Mouse (Mus musculus) ES-Bruce4 (cell line): Measurements from ENCODE around the gene Cltrn. TPM values are rescaled to one million over a fixed set of nuclear protein-coding genes. Genes with fewer than 3 reads are reported as not detected.

Source experiments
- H3K27ac ChIP-seq: 2 replicates; pipeline ENCODE4 v1.5.1; 2012; ENCODE audit warnings: low read length, inconsistent platforms; ENCODE audit not compliant: insufficient read depth
- H3K27me3 ChIP-seq: 2 replicates; pipeline ENCODE4 v1.6.1; 2012; ENCODE audit warnings: mild to moderate bottlenecking, low read length, inconsistent platforms; ENCODE audit not compliant: control insufficient read depth, poor library complexity, insufficient read depth, severe bottlenecking
- H3K36me3 ChIP-seq: 2 replicates; pipeline ENCODE4 v1.6.1; 2012; ENCODE audit warnings: inconsistent platforms, mild to moderate bottlenecking, low read length, moderate library complexity; ENCODE audit not compliant: control insufficient read depth, poor library complexity, insufficient read depth, severe bottlenecking
- H3K4me1 ChIP-seq: one replicate; pipeline ENCODE4 v1.8.1; 2011; ENCODE audit warnings: low read length; ENCODE audit not compliant: control insufficient read depth, insufficient read depth
- H3K4me3 ChIP-seq: 2 replicates; pipeline ENCODE4 v1.5.1; 2011; ENCODE audit warnings: low read depth, mild to moderate bottlenecking, low read length
- H3K9ac ChIP-seq: 2 replicates; pipeline ENCODE4 v1.6.1; 2012; ENCODE audit warnings: low read depth, mild to moderate bottlenecking, inconsistent platforms; ENCODE audit not compliant: poor library complexity, severe bottlenecking
- H3K9me3 ChIP-seq: replicated peaks from 2 replicates; pipeline ENCODE4 v1.6.1; 2012; ENCODE audit warnings: mild to moderate bottlenecking, low read length, inconsistent platforms; ENCODE audit not compliant: control insufficient read depth, poor library complexity, insufficient read depth, severe bottlenecking
- CTCF ChIP-seq: IDR thresholded peaks from one replicate; pipeline ENCODE4 v1.8.1; 2011; ENCODE audit warnings: low read depth, low read length
- EP300 ChIP-seq: IDR thresholded peaks from 2 replicates; pipeline ENCODE4 v1.6.1; 2011; ENCODE audit warnings: low read depth, low read length; ENCODE audit not compliant: insufficient read depth
- POLR2A ChIP-seq: IDR thresholded peaks from one replicate; pipeline ENCODE4 v1.8.1; 2011; ENCODE audit warnings: low read length; ENCODE audit not compliant: insufficient read depth
- polyA plus RNA-seq: library from polyadenylated mRNA; stranded (reverse); fragments of >200 nt; gene quantifications from 2 replicates; pipeline ENCODE4 v1.2.4, GENCODE M21; 2011; ENCODE audit warnings: low read depth; ENCODE audit not compliant: missing spikeins, insufficient read depth, insufficient read length

Gene Cltrn
- polyA plus RNA-seq, 1 experiment, result not detected

DNA sequence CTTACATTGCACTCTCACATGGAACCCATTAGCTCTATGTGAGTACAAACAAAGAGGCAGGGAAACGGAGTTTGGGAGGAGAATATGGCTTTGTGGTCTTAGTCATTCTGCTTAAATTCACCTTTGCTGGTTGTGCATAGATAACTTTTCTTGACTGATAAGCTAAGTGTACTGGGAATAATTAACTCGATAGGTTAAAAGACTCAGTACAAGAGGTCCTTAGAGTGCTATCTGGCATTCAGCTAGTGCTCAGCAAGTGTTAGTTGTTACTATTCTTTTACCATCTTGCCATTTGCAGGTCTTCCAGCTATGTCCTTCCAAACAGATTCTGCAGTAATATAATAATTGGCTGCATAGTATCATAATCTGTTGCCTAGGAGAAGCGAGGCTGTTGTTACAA, 22.5 kb downstream of the Cltrn start:
- no peak overlapping the region for H3K9ac ChIP-seq

DNA sequence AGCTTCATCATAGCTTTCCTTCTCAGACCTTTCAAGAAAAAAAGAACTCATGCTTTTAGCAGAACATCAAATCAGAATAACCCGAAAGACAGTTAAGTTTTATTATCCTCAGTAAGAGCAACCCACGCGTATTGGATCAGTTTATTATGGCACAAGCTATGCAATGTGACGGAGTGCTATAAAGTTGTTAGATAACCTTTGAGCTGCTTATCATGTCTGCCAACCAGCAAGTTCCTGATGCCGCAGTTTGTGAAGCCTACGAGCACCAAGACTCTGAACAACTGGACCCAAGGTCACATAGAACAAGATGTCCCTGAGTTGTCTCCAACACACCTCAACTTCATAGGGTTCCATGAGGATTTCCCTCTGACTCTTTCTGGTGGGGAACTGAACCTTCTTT, 25.1 kb downstream of the Cltrn start:
- H3K27me3 ChIP-seq, result no peaks in the 10 kb centered on the region
- H3K9me3 ChIP-seq, result no peaks in the 10 kb centered on the region
- no peaks in the 10 kb centered on the region for H3K36me3 ChIP-seq
- no peak overlapping the region for H3K27ac ChIP-seq
- H3K4me3 ChIP-seq, result no peak overlapping the region
- H3K4me1 ChIP-seq, result no peaks in the 10 kb centered on the region
- TF ChIP-seq POLR2A, result no peak
- TF ChIP-seq EP300, result no peak
- no peak for TF ChIP-seq CTCF
- no peak overlapping the region for H3K9ac ChIP-seq

More for the DNA sequence above, 22.5 kb downstream of the Cltrn start:
- Histone ChIP-seq H3K9me3 (no peaks in the 10 kb centered on the region), H3K4me1 (no peaks in the 10 kb centered on the region), H3K36me3 (no peaks in the 10 kb centered on the region), H3K4me3 (no peak overlapping the region), H3K27ac (no peak overlapping the region), H3K27me3 (no peaks in the 10 kb centered on the region)
- no peak for TF ChIP-seq POLR2A
- no peak for TF ChIP-seq CTCF
- no peak for TF ChIP-seq EP300

DNA sequence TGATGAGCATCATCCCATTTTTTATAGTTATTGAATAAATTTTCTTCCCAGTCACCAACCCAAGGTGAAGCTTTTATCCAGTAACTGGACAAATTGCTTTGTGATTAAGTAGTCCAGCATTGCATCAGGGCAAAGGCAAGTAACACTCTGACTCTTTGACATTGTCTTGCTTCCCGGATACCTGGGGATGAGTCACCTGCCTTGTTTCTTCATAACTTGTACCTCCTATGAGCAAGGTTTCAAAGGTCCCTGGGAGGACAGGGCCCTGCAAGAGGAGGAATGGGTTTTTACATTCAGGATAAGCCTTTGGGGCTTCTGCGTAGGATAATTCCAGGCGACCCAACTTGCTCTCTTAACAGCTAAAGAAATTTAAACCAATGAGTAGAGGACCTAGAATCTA, 35.3 kb downstream of the Cltrn start:
- no peak overlapping the region for H3K4me3 ChIP-seq
- no peak overlapping the region for H3K9ac ChIP-seq
- TF ChIP-seq EP300, result no peak
- no peak for TF ChIP-seq POLR2A
- no peak for TF ChIP-seq CTCF
- H3K27ac ChIP-seq, result no peak overlapping the region
- no peaks in the 10 kb centered on the region for H3K9me3 ChIP-seq
- H3K36me3 ChIP-seq, result no peaks in the 10 kb centered on the region
- H3K4me1 ChIP-seq, result no peaks in the 10 kb centered on the region
- H3K27me3 ChIP-seq, result no peaks in the 10 kb centered on the region

DNA sequence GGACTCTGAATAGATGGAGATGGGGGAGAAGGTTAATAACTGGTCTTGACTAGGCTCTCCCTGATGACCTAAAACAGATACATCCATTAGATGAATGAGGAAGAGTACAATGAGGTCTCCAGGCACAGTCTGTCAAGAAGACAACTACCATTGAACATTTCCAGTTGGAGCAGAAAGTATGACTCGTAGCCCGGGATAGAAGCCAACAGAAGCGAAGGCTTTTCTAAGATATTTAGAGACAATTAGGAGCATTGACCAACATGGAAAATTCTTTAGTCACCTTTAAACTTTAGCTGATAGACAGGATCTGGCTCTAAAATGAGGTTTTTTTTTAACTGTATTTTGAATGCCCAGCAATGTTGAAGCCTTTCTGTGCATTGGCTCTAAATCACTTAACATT, 44.9 kb downstream of the Cltrn start:
- TF ChIP-seq POLR2A (no peak), EP300 (no peak), CTCF (no peak)
- Histone ChIP-seq H3K27me3 (no peaks in the 10 kb centered on the region), H3K27ac (no peak overlapping the region), H3K4me3 (no peak overlapping the region), H3K9ac (no peak overlapping the region), H3K4me1 (no peaks in the 10 kb centered on the region), H3K36me3 (no peaks in the 10 kb centered on the region), H3K9me3 (no peaks in the 10 kb centered on the region)

DNA sequence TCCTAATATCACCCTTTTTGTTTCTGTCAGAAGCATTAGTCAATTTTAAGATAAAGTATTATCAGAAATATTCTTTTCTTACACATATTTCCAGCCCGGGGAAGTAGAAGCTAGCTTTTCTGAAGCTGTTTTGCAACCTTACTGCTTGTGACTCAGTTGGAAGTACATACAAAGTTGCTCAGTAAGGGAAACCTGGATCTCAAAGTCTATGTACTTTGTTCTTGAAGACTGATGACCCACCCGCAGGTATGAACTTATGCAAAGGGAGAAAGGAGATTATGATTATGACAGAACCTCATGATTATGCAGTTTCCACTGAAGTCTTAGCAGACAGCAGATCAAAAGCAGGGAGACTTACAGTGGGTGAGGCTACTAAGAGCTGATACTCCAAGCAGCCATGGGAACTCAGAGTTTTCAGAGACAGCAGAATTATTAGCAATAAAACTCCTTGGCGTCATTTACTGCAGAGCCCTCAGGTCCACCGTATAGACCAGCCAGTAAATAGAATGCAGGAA, 46.7 kb downstream of the Cltrn start:
- TF ChIP-seq EP300 (no peak), POLR2A (no peak), CTCF (no peak)
- H3K27ac ChIP-seq, result no peak overlapping the region

DNA sequence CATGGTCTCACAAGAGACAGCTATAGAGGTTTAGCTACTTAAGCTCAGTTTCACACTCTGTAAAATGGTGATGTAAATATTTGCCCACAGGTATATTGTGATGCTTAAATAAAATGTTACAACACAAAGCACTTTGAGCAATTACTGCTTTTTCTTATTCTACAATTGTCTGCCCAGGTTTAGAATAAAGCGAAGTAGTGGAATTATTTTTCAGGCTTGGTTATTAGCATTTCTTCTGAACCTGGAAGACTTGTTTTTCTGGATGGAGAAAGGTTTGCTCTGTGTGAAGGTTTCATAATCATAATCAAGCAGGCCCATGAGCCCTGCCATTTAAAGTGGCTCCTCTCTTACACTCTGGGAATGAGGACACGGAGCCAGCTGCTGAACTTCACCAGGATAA, 50.4 kb downstream of the Cltrn start, which contains the start of gene Ace2:
Gene Ace2 (plus strand): TSS at position 301 of the 400 bp plus-strand sequence.
- H3K9ac ChIP-seq, result no peak within 1 kb of the TSS
- H3K36me3 ChIP-seq, result no peaks in the 10 kb centered on the region
- H3K27me3 ChIP-seq, result no peaks in the 10 kb centered on the region
- TF ChIP-seq POLR2A, result no peak
- TF ChIP-seq CTCF, result no peak
- TF ChIP-seq EP300, result no peak
- H3K9me3 ChIP-seq, result no peaks in the 10 kb centered on the region
- H3K4me3 ChIP-seq, result no peak within 1 kb of the TSS
- H3K4me1 ChIP-seq, result no peaks in the 10 kb centered on the region
- H3K27ac ChIP-seq, result no peak within 1 kb of the TSS

More for the DNA sequence above, 46.7 kb downstream of the Cltrn start:
- Histone ChIP-seq H3K9me3 (no peaks in the 10 kb centered on the region), H3K36me3 (no peaks in the 10 kb centered on the region), H3K9ac (no peak overlapping the region), H3K27me3 (no peaks in the 10 kb centered on the region), H3K4me3 (no peak overlapping the region), H3K4me1 (no peaks in the 10 kb centered on the region)
